Mouse (Mus musculus) embryonic facial prominence, embryonic 11.5 days (tissue): Measurements from ENCODE around the gene Pdcd1. TPM values are rescaled to one million over a fixed set of nuclear protein-coding genes. Genes with fewer than 3 reads are reported as not detected.

Source experiments
- ATAC-seq: fragments of 200-750 bp; cut with Nextera tagmentation; replicated peaks from 2 replicates; pipeline ENCODE4 v1.8.0; 2017; ENCODE audit warnings: low read depth; ENCODE audit not compliant: insufficient number of reproducible peaks, low FRiP score, low TSS enrichment
- DNase-seq: peaks from one replicate; pipeline ENCODE4 v3.0.0-alpha.2; 2015; ENCODE audit warnings: low spot score
- H3K27ac ChIP-seq: fragments of 300-500 bp; sonication (generic); replicated peaks from 2 replicates; pipeline ENCODE4 v1.5.1; 2014; ENCODE audit warnings: mild to moderate bottlenecking, low read depth, low read length, control low read depth
- H3K27me3 ChIP-seq: fragments of 300-500 bp; sonication (generic); 2 replicates; pipeline ENCODE4 v1.6.1; 2014; ENCODE audit warnings: mild to moderate bottlenecking, low read length, moderate library complexity, mixed read lengths; ENCODE audit not compliant: control insufficient read depth, insufficient read depth
- H3K36me3 ChIP-seq: fragments of 300-500 bp; sonication (generic); replicated peaks from 2 replicates; pipeline ENCODE4 v1.6.1; 2014; ENCODE audit warnings: low read depth, mild to moderate bottlenecking, low read length, moderate library complexity, mixed read lengths; ENCODE audit not compliant: control insufficient read depth, insufficient read depth
- H3K4me1 ChIP-seq: fragments of 300-500 bp; sonication (generic); 2 replicates; pipeline ENCODE4 v1.6.1; 2014; ENCODE audit warnings: low read length, mixed read lengths; ENCODE audit not compliant: control insufficient read depth, insufficient read depth
- H3K4me2 ChIP-seq: fragments of 300-500 bp; sonication (generic); 2 replicates; pipeline ENCODE4 v1.6.1; 2014; ENCODE audit warnings: low read depth, mild to moderate bottlenecking, control low read depth, low read length, moderate library complexity
- H3K4me3 ChIP-seq: fragments of 300-500 bp; sonication (generic); 2 replicates; pipeline ENCODE4 v1.5.1; 2014; ENCODE audit warnings: low read depth, low read length, control low read depth
- H3K9ac ChIP-seq: fragments of 300-500 bp; sonication (generic); replicated peaks from 2 replicates; pipeline ENCODE4 v1.6.1; 2014; ENCODE audit warnings: mild to moderate bottlenecking, control low read depth, low read length
- H3K9me3 ChIP-seq: fragments of 300-500 bp; sonication (generic); replicated peaks from 2 replicates; pipeline ENCODE4 v1.6.1; 2016; ENCODE audit warnings: mild to moderate bottlenecking, low read length, inconsistent platforms, mixed read lengths; ENCODE audit not compliant: control insufficient read depth
- WGBS: fragments of 180-500 bp; shearing (Covaris S2); extraction: QIAGEN DNeasy Blood & Tissue Kit; methylation state at CpG from one replicate; pipeline ENCODE4 v1.1.7; 2014; 5-methylcytosine and 5-hydroxymethylcytosine counted together
- polyA plus RNA-seq: library from polyadenylated mRNA; unstranded; fragments of >200 nt; fragmentation: Nextera tagmentation; extraction: Ambion mirVana; gene quantifications from 2 replicates; pipeline ENCODE4 v1.2.1, GENCODE M21; 2014

The Pdcd1 gene
- polyA plus RNA-seq: not detected in 2 replicates

DNA sequence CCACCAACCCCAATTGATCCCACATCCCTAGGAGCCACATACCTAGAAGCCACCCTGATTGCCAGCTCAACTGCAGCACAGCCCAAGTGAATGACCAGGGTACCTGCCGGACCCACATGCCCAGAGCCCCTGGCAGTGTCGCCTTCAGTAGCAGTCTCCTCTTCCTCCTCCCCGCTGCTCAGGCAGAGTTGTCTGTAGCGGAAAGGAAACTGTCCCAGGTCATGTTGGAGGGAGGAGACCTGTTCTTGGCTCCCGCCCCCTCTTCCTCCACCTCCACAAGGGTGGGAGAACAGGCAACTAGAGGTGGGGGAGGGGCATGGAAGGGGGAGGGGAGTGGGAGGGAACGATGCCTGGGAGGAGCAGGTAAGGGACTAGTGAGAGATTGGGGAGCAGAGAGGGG is at the start of gene Pdcd1:
Pdcd1 (minus strand) TSS at position 181 of the 400 bp plus-strand sequence.
- no peak within 1 kb of the TSS for H3K4me2 ChIP-seq
- H3K9me3 ChIP-seq: no peaks in the 10 kb centered on the region
- no peaks in the 10 kb centered on the region for H3K4me1 ChIP-seq
- H3K27me3 ChIP-seq: no peaks in the 10 kb centered on the region
- H3K27ac ChIP-seq: no peak within 1 kb of the TSS
- 51% methylated on average over 6 of the region's 6 CpGs for WGBS
- ATAC-seq (no peak), DNase-seq (no peak)
- no peak within 1 kb of the TSS for H3K4me3 ChIP-seq
- H3K36me3 ChIP-seq: no peaks in the 10 kb centered on the region
- H3K9ac ChIP-seq: no peak within 1 kb of the TSS

DNA sequence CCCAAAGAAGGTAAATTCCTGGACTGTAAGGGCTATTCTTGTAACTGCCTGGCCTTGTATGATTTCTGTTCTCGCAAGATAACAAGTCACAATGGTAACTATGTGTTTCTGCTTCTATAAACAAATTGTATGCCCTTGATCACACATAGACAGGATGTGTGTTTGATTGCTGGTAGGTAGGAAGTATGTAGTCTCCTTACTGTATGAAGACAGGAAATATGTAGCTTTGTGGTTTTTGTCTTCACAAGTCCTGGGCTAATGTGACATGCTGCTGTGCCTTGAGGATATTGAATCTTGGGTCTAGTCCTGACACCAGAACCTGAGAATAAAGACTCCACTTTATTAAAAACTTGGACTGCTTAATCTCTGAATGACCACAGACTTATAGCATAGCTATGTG is 39.4 kb upstream of the Pdcd1 start:
- DNase-seq: no peak
- 83% methylated on average over 1 of the region's 1 CpGs for WGBS
- Histone ChIP-seq H3K4me3 (no peak overlapping the region), H3K4me1 (no peaks in the 10 kb centered on the region), H3K9me3 (no peaks in the 10 kb centered on the region), H3K36me3 (no peaks in the 10 kb centered on the region), H3K27ac (no peak overlapping the region), H3K9ac (no peak overlapping the region), H3K4me2 (no peak overlapping the region), H3K27me3 (no peaks in the 10 kb centered on the region)
- no peak for ATAC-seq

GRCm38 (mm10) chr1:94086311-94086898 is 34.1 kb upstream of the Pdcd1 start:
- WGBS: 86% methylated on average over 5 of the region's 5 CpGs
- H3K4me1 ChIP-seq: no peaks in the 10 kb centered on the region
- no peak overlapping the region for H3K27ac ChIP-seq
- DNase-seq (no peak), ATAC-seq (no peak)
- H3K9me3 ChIP-seq: no peaks in the 10 kb centered on the region
- no peak overlapping the region for H3K4me2 ChIP-seq
- H3K36me3 ChIP-seq: no peaks in the 10 kb centered on the region
- H3K27me3 ChIP-seq: no peaks in the 10 kb centered on the region; the same call in 1 of the 2 replicates
- H3K9ac ChIP-seq: no peak overlapping the region
- no peak overlapping the region for H3K4me3 ChIP-seq

DNA sequence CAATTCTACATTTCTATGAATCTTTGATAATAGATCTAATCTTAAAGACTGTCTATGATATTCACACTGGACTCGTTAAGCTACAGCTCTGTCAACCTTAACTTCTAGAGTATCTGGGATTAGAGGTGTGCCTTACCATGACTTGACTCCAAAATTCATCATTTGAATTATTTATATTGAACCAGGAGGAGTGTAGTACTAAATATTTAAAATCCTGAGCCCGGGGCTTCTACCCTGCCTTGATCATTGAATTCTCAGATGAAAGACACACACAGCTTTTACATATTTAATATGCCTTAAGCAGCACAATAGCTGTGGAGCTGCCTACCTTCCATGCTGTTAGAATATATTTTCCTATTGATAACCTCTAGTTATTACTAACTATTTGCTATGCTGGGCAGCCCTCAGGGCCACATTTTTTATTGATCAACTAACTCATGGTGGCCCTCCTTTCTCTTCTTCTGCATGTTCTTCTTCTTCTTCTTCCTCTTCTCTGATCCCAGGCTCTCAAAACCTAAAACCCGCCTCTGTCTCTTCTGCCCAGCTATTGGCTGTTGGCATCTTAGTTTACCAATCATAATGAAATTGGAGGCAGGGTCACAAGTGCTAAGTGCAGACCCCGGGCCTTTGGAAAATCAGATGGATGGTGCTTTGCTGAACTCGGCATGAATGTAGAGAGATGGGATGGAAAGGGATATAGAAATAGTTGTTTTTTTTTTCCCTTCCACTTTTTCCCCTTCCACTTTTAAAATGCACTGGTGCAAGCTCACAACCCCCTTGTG is 33.2 kb upstream of the Pdcd1 start:
- Histone ChIP-seq H3K4me1 (no peaks in the 10 kb centered on the region), H3K9me3 (no peaks in the 10 kb centered on the region), H3K36me3 (no peaks in the 10 kb centered on the region), H3K4me3 (no peak overlapping the region), H3K4me2 (no peak overlapping the region), H3K27me3 (no peaks in the 10 kb centered on the region; the same call in 1 of the 2 replicates), H3K27ac (no peak overlapping the region), H3K9ac (no peak overlapping the region)
- DNase-seq (no peak), ATAC-seq (no peak)
- 88% methylated on average over 5 of the region's 5 CpGs for WGBS

GRCm38 (mm10) chr1:94081761-94082160 is 29.4 kb upstream of the Pdcd1 start:
- Histone ChIP-seq H3K27me3 (no peaks in the 10 kb centered on the region; the same call in 1 of the 2 replicates), H3K9ac (no peak overlapping the region), H3K36me3 (no peaks in the 10 kb centered on the region), H3K4me2 (no peak overlapping the region), H3K27ac (no peak overlapping the region), H3K4me3 (no peak overlapping the region), H3K4me1 (no peaks in the 10 kb centered on the region), H3K9me3 (no peaks in the 10 kb centered on the region)
- WGBS: 87% methylated on average over 6 of the region's 6 CpGs
- DNase-seq (no peak), ATAC-seq (no peak)

- H3K4me1 ChIP-seq: no peaks in the 10 kb centered on the region
- 51% methylated on average over 11 of the region's 11 CpGs for WGBS
- no peaks in the 10 kb centered on the region; the same call in 1 of the 2 replicates for H3K27me3 ChIP-seq
- H3K4me3 ChIP-seq: no peak overlapping the region
- H3K27ac ChIP-seq: no peak overlapping the region
- no peaks in the 10 kb centered on the region for H3K36me3 ChIP-seq
- ATAC-seq: no peak
- no peak overlapping the region for H3K4me2 ChIP-seq
- no peak for DNase-seq
- no peaks in the 10 kb centered on the region for H3K9me3 ChIP-seq
- no peak overlapping the region for H3K9ac ChIP-seq
Observed at GRCm38 (mm10) chr1:94081191-94081590, 28.8 kb upstream of the Pdcd1 start.

DNA sequence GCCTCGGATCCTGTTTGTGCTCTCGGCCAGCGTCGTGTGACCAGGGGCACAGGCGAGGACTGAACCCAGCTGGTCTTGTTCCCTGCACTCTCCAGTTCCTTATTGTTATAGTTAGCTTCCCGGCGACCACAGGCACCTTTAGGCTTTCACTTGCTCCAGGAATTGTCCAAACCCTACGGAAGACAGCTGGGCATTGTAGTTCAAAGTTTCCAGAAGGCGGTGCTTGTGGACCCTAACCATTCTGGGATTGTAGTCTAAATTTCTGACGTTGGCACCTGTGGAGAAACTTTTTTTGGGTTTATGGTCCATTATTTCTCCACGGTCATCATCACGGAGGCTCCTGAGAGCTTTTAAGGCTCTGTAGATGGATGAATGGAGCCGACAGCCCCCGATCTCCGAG is 28.4 kb upstream of the Pdcd1 start:
- no peaks in the 10 kb centered on the region; the same call in 1 of the 2 replicates for H3K27me3 ChIP-seq
- no peaks in the 10 kb centered on the region for H3K9me3 ChIP-seq
- H3K4me2 ChIP-seq: no peak overlapping the region
- no peak overlapping the region for H3K9ac ChIP-seq
- H3K4me1 ChIP-seq: no peaks in the 10 kb centered on the region
- no peaks in the 10 kb centered on the region for H3K36me3 ChIP-seq
- ATAC-seq: no peak
- DNase-seq: no peak
- no peak overlapping the region for H3K4me3 ChIP-seq
- no peak overlapping the region for H3K27ac ChIP-seq
- WGBS: 52% methylated on average over 15 of the region's 15 CpGs

GRCm38 (mm10) chr1:94078835-94079440 is 26.6 kb upstream of the Pdcd1 start:
- Histone ChIP-seq H3K9ac (no peak overlapping the region), H3K4me2 (no peak overlapping the region), H3K36me3 (no peaks in the 10 kb centered on the region), H3K4me3 (no peak overlapping the region), H3K27me3 (no peaks in the 10 kb centered on the region; the same call in 1 of the 2 replicates), H3K4me1 (no peaks in the 10 kb centered on the region), H3K9me3 (no peaks in the 10 kb centered on the region), H3K27ac (no peak overlapping the region)
- peak; percentile 83 for ATAC-seq
- peak; percentile 93 for DNase-seq
- 4% methylated on average over 9 of the region's 9 CpGs for WGBS
